ENCODE assay signal across 9 mouse cellular contexts in genomic region chr5:92093263-92094061, GRCm38 (mm10). TPM values are rescaled to one million over a fixed set of nuclear protein-coding genes. Genes with fewer than 3 reads are reported as not detected.
A peak's percentile ranks its signal among the peaks of the same experiment; 100 is the strongest.
DNase-seq lines count a peak whose midpoint lies in the region; ATAC-seq and TF ChIP-seq lines count a peak whose summit lies in the region.
"Had no signal": no experiment of that assay in that cellular context is flagged by ENCODE, and none has a peak within 500 bp of the region (broad histone marks: within the 10 kb centered on the region; RNA-seq: fewer than 3 reads in every experiment).

No protein-coding gene starts in this region.

- H3K4me1 ChIP-seq in liver, postnatal 0 days (ENCODE audit: insufficient read depth): peaks cover under 1% of the 10 kb centered on the region; the same call in 1 of the 2 replicates

- no peak overlapping the region for H3K9ac ChIP-seq in liver, postnatal 0 days (replicated peaks)
- H3K9ac ChIP-seq: forebrain, postnatal 0 days had no signal

- DNase-seq in kidney, adult 9 months: peak; percentile 26
- DNase-seq in kidney, postnatal 25 days: no peak
- DNase-seq in B cell, adult 2 months: peak; percentile 20 to 29
- DNase-seq in liver, postnatal 0 days: peak; percentile 44
- DNase-seq in left cerebral cortex, postnatal 25 days (ENCODE audit: low spot score in 2 of 2): no peak
- DNase-seq in yolk sac, embryonic 10.5 days (ENCODE audit: low spot score): no peak
- DNase-seq: cerebellum, adult 2 months; forebrain, postnatal 0 days had no signal

- no peak overlapping the region for H3K27ac ChIP-seq in liver, postnatal 0 days (ENCODE audit: low read depth)

- H3K27me3 ChIP-seq in liver, postnatal 0 days (ENCODE audit: insufficient read depth, low read length): no peaks in the 10 kb centered on the region

- H3K36me3 ChIP-seq in liver, postnatal 0 days (replicated peaks; ENCODE audit: insufficient read depth, low read length): no peaks in the 10 kb centered on the region

- peak overlapping the region; percentile 54 for H3K4me2 ChIP-seq in liver, postnatal 0 days (ENCODE audit: low read depth, low read length)

- intact Hi-C loops in left cerebral cortex, postnatal 25 days (cut with DNase I): no loop called here

- 52% methylated on average over 15 of the region's 15 CpGs for WGBS in liver, postnatal 0 days (ENCODE audit: insufficient replicate concordance)

- no peaks in the 10 kb centered on the region for H3K9me3 ChIP-seq in liver, postnatal 0 days (ENCODE audit: low read length)

- TF ChIP-seq EP300 in liver, postnatal 0 days (IDR thresholded peaks at IDR 0.05; ENCODE audit: low read depth): no peak

- TF ChIP-seq CTCF in liver, postnatal 0 days (IDR thresholded peaks at IDR 0.05; ENCODE audit: low read depth): no peak

- ATAC-seq in CD4-positive, CD25-positive, alpha-beta regulatory T cell, adult 4 months: peak; percentile 76
- ATAC-seq in liver, postnatal 0 days: peak; percentile 73
- ATAC-seq: forebrain, postnatal 0 days had no signal

- H3K4me3 ChIP-seq in liver, postnatal 0 days (ENCODE audit: low read depth, low read length): no peak overlapping the region

RNA-seq across cellular contexts. Expression of gene G3bp2, which starts 9.9 kb away (rescaled TPM):
- 100 to 1,000 TPM; 210 to 252 TPM for polyA plus RNA-seq in CD4-positive, CD25-positive, alpha-beta regulatory T cell, adult 4 months (2017; shearing (Covaris generic))
- 46.7 and 50.1 TPM in 2 replicates for polyA plus RNA-seq in liver, postnatal 0 days (2015; fragmentation: Nextera tagmentation; extraction: Ambion mirVana)
- total RNA-seq in left cerebral cortex, postnatal 25 days (2021): 100 to 1,000 TPM; 212 to 225 TPM

RNA-seq across cellular contexts. Expression of gene Uso1, which starts 44.3 kb away (rescaled TPM):
- polyA plus RNA-seq in CD4-positive, CD25-positive, alpha-beta regulatory T cell, adult 4 months (2017; shearing (Covaris generic)): 10 to 100 TPM; 35.5 to 36.5 TPM
- 22.0 and 22.2 TPM in 2 replicates for polyA plus RNA-seq in liver, postnatal 0 days (2015; fragmentation: Nextera tagmentation; extraction: Ambion mirVana)
- total RNA-seq in left cerebral cortex, postnatal 25 days (2021): 10 to 100 TPM; 74.6 to 76.7 TPM

RNA-seq across cellular contexts. Expression of gene Cdkl2, which starts 49.8 kb away (rescaled TPM):
- polyA plus RNA-seq in CD4-positive, CD25-positive, alpha-beta regulatory T cell, adult 4 months (2017; shearing (Covaris generic)): 1 to 10 TPM; 1.4 to 2.1 TPM
- 0.73 and 0.90 TPM in 2 replicates for polyA plus RNA-seq in liver, postnatal 0 days (2015; fragmentation: Nextera tagmentation; extraction: Ambion mirVana)
- 10 to 100 TPM; 38.6 to 40.9 TPM for total RNA-seq in left cerebral cortex, postnatal 25 days (2021)

Comparison
In these comparisons a context has a peak if more than half of its experiments do, and no peak if none do; other contexts are left out.
1. DNase-seq: peak in kidney, adult 9 months (single experiment), B cell, adult 2 months (2 of 2) and liver, postnatal 0 days (single experiment); none in kidney, postnatal 25 days (0 of 2), left cerebral cortex, postnatal 25 days (0 of 2) and yolk sac, embryonic 10.5 days (single experiment).